17 mouse cellular contexts compared by ENCODE assay signal in genomic region chr13:89122511-89123253, GRCm38 (mm10).
DNase-seq lines count a peak whose midpoint lies in the region; ATAC-seq and TF ChIP-seq lines count a peak whose summit lies in the region.
"Had no signal": no experiment of that assay in that cellular context is flagged by ENCODE, and none has a peak within 500 bp of the region (broad histone marks: within the 10 kb centered on the region; RNA-seq: fewer than 3 reads in every experiment).

No protein-coding gene starts in this region.

- TF ChIP-seq CTCF in lung, postnatal 0 days (IDR thresholded peaks at IDR 0.05): no peak

- no peak overlapping the region for H3K4me3 ChIP-seq in hindbrain, embryonic 13.5 days
- no peak overlapping the region for H3K4me3 ChIP-seq in hindbrain, embryonic 10.5 days
- no peak overlapping the region for H3K4me3 ChIP-seq in lung, postnatal 0 days (ENCODE audit: low read depth, low read length)
- no peak overlapping the region for H3K4me3 ChIP-seq in midbrain, embryonic 15.5 days
- H3K4me3 ChIP-seq in intestine, embryonic 15.5 days (replicated peaks): no peak overlapping the region

- H3K27me3 ChIP-seq in hindbrain, embryonic 13.5 days: no peaks in the 10 kb centered on the region
- H3K27me3 ChIP-seq in hindbrain, embryonic 10.5 days (ENCODE audit: insufficient read depth, poor library complexity, severe bottlenecking): no peaks in the 10 kb centered on the region
- no peaks in the 10 kb centered on the region for H3K27me3 ChIP-seq in lung, postnatal 0 days (replicated peaks; ENCODE audit: insufficient read depth, low read length)
- H3K27me3 ChIP-seq in midbrain, embryonic 15.5 days (replicated peaks): no peaks in the 10 kb centered on the region
- no peaks in the 10 kb centered on the region for H3K27me3 ChIP-seq in intestine, embryonic 15.5 days (replicated peaks)

- no peak for ATAC-seq in hindbrain, embryonic 13.5 days (ENCODE audit: low FRiP score)
- peak; percentile 98 for ATAC-seq in lung, postnatal 0 days
- 0 out of 2 replicates have a peak, but pooled peaks have one; percentile 21 for ATAC-seq in midbrain, embryonic 15.5 days (replicated peaks)
- no peak for ATAC-seq in intestine, embryonic 15.5 days
- ATAC-seq: inflammation-experienced regulatory T-cells, adult 6 months had no signal

- H3K9ac ChIP-seq in hindbrain, embryonic 13.5 days: no peak overlapping the region
- H3K9ac ChIP-seq in lung, postnatal 0 days (replicated peaks; ENCODE audit: low read depth): no peak overlapping the region
- H3K9ac ChIP-seq in midbrain, embryonic 15.5 days: no peak overlapping the region
- no peak overlapping the region for H3K9ac ChIP-seq in intestine, embryonic 15.5 days

- no peak for DNase-seq in hindbrain, embryonic 10.5 days (ENCODE audit: low spot score)
- DNase-seq in embryo, embryonic 11 days: peak; percentile 11
- peak; percentile 91 for DNase-seq in lung, postnatal 0 days (ENCODE audit: low spot score)
- no peak for DNase-seq in thymus, adult 18-20 months
- no peak for DNase-seq in cerebellum, postnatal 36 days
- DNase-seq: adrenal gland, adult 8-10 months; cerebellum, adult 11-12 months; gastrocnemius, postnatal 25 days; kidney, postnatal 4 days; layer of hippocampus, postnatal 36 days; right cerebral cortex, adult 18-20 months; thymus, adult 2 months had no signal

- peaks cover 10% of the 10 kb centered on the region for H3K4me1 ChIP-seq in hindbrain, embryonic 13.5 days (replicated peaks)
- 0 out of 2 replicates have a peak, but pooled peaks cover 4% of the 10 kb centered on the region for H3K4me1 ChIP-seq in hindbrain, embryonic 10.5 days (replicated peaks)
- H3K4me1 ChIP-seq in lung, postnatal 0 days (ENCODE audit: insufficient read depth, low read depth, low read length): no peaks in the 10 kb centered on the region
- H3K4me1 ChIP-seq in midbrain, embryonic 15.5 days: no peaks in the 10 kb centered on the region
- H3K4me1 ChIP-seq in intestine, embryonic 15.5 days (replicated peaks): no peaks in the 10 kb centered on the region

- H3K9me3 ChIP-seq in hindbrain, embryonic 13.5 days: no peaks in the 10 kb centered on the region
- no peaks in the 10 kb centered on the region for H3K9me3 ChIP-seq in hindbrain, embryonic 10.5 days
- no peaks in the 10 kb centered on the region for H3K9me3 ChIP-seq in lung, postnatal 0 days (ENCODE audit: low read length)
- H3K9me3 ChIP-seq in midbrain, embryonic 15.5 days: no peaks in the 10 kb centered on the region
- no peaks in the 10 kb centered on the region for H3K9me3 ChIP-seq in intestine, embryonic 15.5 days

- H3K4me2 ChIP-seq in hindbrain, embryonic 13.5 days: no peak overlapping the region
- H3K4me2 ChIP-seq in lung, postnatal 0 days (replicated peaks; ENCODE audit: low read depth, low read length): no peak overlapping the region
- H3K4me2 ChIP-seq in midbrain, embryonic 15.5 days: no peak overlapping the region
- no peak overlapping the region for H3K4me2 ChIP-seq in intestine, embryonic 15.5 days (replicated peaks)
- H3K4me2 ChIP-seq: heart, embryonic 11.5 days had no signal

- no peaks in the 10 kb centered on the region for H3K36me3 ChIP-seq in hindbrain, embryonic 13.5 days
- H3K36me3 ChIP-seq in hindbrain, embryonic 10.5 days: no peaks in the 10 kb centered on the region
- H3K36me3 ChIP-seq in lung, postnatal 0 days (ENCODE audit: insufficient read depth, low read length): no peaks in the 10 kb centered on the region
- no peaks in the 10 kb centered on the region for H3K36me3 ChIP-seq in midbrain, embryonic 15.5 days (replicated peaks)
- no peaks in the 10 kb centered on the region for H3K36me3 ChIP-seq in intestine, embryonic 15.5 days

- TF ChIP-seq EP300 in lung, postnatal 0 days (IDR thresholded peaks at IDR 0.05): peak; percentile 73

- H3K27ac ChIP-seq in hindbrain, embryonic 13.5 days: peak overlapping the region; percentile 35; the same call in 1 of the 2 replicates
- no peak overlapping the region for H3K27ac ChIP-seq in hindbrain, embryonic 10.5 days
- H3K27ac ChIP-seq in lung, postnatal 0 days (ENCODE audit: low read length): no peak overlapping the region
- no peak overlapping the region for H3K27ac ChIP-seq in midbrain, embryonic 15.5 days
- H3K27ac ChIP-seq in intestine, embryonic 15.5 days: no peak overlapping the region

- 70% methylated on average over 6 of the region's 6 CpGs for WGBS in hindbrain, embryonic 13.5 days
- 71% methylated on average over 6 of the region's 6 CpGs for WGBS in hindbrain, embryonic 10.5 days
- WGBS in lung, postnatal 0 days: 44% methylated on average over 6 of the region's 6 CpGs
- 46% methylated on average over 6 of the region's 6 CpGs for whole genome bisulfite sequencing in midbrain, embryonic 15.5 days
- 67% methylated on average over 6 of the region's 6 CpGs for WGBS in intestine, embryonic 15.5 days

Comparison
In these comparisons a context has a peak if more than half of its experiments do, and no peak if none do; other contexts are left out.
1. ATAC-seq: peak in lung, postnatal 0 days (single experiment) and midbrain, embryonic 15.5 days (single experiment); none in hindbrain, embryonic 13.5 days (single experiment) and intestine, embryonic 15.5 days (single experiment).
2. DNase-seq: peak in embryo, embryonic 11 days (single experiment) and lung, postnatal 0 days (single experiment); none in hindbrain, embryonic 10.5 days (single experiment), thymus, adult 18-20 months (0 of 2) and cerebellum, postnatal 36 days (0 of 2).